Mouse (Mus musculus) thymus, postnatal 25 days (tissue): ENCODE measurements around the gene 1700029P11Rik.
A peak's percentile ranks its signal among the peaks of the same experiment; 100 is the strongest.

Experiments used
- DNase-seq: peaks from one replicate; pipeline ENCODE4 v3.0.0; 2022

1700029P11Rik gene

DNA sequence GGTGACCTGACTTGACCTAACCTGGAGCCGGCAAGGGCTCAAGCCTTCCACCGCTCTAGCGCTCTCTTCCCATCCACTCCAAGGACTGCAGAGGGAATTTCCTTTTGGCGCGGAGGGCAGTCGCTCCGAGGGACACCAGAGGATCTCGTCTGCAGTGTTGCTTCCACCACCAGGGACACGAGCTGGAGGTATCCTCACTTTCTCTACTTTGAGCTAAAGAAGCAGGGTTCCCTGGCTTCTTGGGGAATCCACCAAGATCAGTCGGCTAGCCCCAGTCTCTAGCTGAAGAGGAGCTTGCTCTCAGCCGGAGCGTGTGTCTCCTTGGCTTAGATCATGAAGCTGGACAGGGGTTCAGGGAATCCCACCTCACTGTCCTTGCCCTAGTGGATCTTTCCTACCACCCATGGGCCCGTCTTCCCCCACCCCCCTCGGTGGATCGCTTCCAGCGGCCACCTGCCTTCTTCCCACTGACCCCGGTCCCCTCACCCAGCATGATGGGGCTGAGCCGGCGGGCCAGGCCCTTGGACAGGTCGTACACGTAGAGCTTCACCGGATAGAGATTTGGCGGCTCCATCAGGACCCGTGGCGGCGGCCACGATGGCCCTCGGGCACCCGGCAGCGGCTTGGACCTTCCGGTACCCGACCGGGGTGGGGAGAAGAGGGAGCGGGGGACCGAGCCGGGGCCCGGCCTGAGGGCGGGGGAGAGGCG, 35.2 kb downstream of the 1700029P11Rik start:
- DNase-seq, result no peak

DNA sequence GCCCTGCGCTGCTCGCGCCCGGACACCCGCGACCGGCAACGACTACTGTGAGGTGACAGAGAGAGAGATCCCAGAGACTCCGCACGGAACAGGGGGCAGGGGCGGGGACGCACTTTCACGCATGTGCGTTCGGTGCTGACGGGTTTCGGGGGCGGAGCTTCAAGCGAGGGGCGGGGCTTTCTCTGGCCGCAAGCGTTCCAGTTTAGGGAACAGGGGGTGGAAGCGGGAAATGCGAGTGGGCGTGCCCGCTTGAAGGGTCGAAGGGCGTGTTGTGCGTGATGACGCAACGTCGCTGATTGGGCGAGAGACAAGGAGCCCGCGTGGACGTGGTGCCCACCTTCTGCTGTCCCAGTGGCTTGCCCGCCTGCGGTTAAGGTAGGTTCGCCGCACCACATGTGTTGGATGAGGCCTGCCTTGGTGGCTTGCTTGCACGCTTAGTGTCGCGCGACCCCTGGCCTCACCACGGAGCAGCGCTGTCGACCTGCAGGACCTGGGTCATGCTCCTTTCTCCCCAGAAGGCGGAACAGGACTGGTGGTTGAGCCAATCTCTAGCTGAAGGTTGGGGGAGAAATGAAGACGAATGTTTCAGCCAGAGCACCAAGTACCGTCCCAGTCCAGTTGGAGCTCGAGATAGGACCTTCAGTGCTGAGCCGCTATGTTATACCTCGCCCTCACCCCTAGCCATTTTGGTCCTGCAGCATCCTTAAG, 35.9 kb downstream of the 1700029P11Rik start:
- peak; percentile 100 for DNase-seq

DNA sequence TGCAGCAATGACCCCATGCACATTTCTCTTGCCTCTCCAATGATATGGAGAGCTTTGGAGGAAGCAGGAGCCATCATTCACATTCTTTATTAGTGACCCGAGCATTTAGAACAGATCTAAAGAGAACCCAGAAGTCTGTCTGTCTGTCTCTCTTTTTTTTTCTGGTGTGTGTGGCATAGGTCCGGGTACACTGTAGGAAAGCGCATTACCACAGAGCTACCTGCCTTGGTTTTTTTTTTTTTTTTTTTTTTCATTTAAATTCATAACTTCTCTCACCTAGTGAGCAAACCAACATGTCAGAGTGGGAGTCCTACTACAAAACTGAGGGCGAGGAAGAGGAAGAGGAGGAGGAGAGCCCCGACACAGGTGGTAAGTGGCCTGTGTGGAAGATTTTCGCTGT, 36.5 kb downstream of the 1700029P11Rik start:
- no peak for DNase-seq

DNA sequence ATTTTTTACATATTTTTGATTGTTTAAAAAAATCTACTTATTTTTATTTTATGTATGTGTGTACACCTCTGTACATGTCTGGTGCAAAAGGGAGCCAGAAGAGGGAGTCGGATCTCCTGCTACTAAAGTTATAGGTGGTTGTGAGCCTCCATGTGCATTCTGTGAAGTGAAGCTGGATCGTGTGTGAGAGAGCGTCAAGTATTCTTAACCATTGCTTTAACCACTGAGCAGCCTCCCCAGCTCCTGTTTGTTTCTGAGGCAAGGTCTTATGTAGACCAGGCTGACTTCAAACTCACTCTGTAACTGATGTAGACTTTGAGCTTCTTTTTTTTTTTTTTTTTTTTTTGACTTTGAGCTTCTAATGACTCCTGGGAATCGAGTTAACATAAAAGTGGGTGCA, 37.1 kb downstream of the 1700029P11Rik start:
- DNase-seq, result no peak

DNA sequence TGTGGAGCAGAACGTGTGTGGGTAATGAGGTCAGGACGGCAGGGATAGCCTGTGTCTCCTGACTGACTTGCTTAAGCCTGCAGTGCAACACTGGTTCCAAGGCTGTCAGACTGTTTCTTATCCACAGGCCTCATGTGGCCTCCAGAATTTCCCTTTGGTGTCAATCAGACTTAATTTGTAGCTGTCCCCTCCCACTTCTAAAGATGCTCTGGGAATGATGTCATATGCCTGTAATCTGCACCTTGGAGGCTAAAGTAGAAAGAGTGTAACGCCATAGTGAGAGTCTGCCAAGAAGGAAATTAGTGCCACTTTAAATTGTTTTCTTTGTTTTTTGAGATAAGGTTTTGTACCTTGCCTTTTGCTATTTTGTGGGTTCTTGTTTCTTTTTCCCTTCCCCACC, 38.9 kb downstream of the 1700029P11Rik start:
- DNase-seq, result no peak

DNA sequence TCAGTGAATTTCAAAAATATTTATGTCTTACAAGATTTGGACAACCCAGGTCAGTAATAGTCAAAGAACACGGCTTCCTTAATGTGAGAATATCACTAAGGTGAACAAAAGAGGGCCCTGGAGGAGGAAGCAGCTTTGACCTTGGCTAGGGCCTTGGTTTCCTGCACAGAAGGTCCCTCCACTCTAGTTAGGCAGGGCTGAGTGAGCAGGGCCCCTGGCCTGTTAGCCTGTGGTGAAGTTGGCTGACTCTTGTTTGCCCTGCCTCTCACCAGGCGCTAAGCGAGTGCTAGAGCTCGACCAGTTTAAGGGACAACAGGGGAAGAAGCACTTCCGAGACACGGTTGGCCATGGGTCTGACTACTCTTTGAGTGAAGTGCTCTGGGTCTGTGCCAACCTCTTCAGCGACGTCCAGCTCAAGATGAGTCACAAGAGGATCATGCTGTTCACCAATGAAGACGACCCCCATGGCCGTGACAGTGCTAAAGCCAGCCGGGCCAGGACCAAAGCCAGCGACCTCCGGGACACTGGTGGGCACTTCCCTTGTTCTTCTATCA, 42.3 kb downstream of the 1700029P11Rik start:
- peak; percentile 47 for DNase-seq

DNA sequence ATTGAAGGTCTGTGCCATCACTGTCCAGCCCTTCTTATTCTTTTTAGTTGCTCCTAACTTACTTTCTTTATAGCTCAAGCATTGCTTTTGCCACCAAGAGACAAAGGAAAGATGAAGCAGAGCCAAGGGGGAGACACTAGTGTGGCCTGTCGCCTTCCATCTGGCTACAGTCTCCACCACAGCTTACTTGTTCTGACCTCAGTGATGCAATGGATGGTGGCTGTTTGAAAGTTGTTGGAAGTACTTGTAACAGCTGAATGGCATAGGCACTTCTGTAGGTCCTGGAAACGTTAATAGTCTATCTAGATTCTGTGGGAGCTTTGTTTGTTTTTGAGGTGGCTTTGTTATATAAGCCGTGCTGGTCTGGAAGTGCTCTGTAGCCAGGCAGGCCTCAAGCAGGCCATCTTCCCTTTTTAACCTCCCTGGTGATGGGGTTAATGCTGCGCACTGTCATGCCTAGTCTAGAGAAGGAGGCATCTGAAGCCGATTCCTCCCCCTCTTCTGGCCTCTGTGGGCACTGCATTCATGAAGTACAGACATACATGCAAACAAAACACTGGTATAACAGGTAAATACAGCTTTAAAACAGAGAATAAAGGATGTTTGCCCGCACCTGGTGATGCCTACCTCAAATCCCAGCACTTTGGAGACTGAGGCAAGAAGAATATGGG, 43.8 kb downstream of the 1700029P11Rik start:
- DNase-seq, result peak; percentile 53

DNA sequence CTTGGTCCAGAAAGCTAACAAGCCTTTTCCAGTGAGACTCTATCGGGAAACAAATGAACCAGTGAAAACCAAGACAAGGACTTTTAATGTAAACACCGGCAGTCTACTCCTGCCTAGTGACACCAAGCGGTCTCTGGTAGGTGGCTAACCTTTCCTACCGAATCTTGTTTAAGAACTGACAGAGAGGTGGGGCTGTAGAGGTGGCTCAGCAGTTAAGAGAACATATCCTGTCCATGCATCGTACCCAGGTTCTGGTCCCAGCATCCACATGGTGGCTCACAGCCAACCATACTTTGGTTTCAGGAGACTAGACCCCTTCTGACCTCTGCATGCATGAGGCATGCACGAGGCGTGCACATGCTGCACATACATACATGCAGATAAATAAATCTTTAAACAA, 46.9 kb downstream of the 1700029P11Rik start:
- DNase-seq, result peak; percentile 64

DNA sequence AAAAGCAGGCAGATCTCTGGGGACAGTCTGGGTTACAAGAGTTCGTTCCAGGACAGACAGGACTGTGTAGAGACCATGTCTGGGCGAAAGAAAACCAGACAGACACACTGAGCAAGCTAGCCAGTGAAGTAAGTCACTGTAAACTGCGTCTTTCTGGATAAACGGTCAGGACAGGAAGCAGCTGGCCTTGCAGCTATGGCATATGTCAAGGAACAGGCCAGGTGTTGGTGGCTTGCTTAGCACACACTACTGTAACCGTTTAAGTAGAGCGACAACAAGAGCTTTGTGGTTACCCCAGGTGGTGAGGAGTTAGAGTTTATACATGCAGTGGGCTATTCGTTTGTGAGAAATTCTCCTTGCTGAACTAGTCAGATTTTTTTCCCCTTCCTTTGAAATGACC, 47.4 kb downstream of the 1700029P11Rik start:
- peak; percentile 77 for DNase-seq
